Mouse (Mus musculus) liver, embryonic 16.5 days (tissue): ENCODE results near the gene Mad1l1. TPM values are rescaled to one million over a fixed set of nuclear protein-coding genes. Genes with fewer than 3 reads are reported as not detected.
A peak's percentile ranks its signal among the peaks of the same experiment; 100 is the strongest.
"Not testable (repeated sequence)": the region's sequence is repeated elsewhere in the genome, so short reads cannot be mapped to it uniquely, and the experiment has no call there.

Experiments used
- ATAC-seq: fragments of 200-750 bp; cut with Nextera tagmentation; 2 replicates; pipeline ENCODE4 v1.8.0; 2017; ENCODE audit warnings: low read depth, mild to moderate bottlenecking, moderate number of reproducible peaks, moderate library complexity
- H3K27ac ChIP-seq: fragments of 300-500 bp; sonication (generic); 2 replicates; pipeline ENCODE4 v1.5.1; 2014; ENCODE audit warnings: mild to moderate bottlenecking, low read length
- H3K27me3 ChIP-seq: fragments of 300-500 bp; sonication (generic); 2 replicates; pipeline ENCODE4 v1.6.1; 2014; ENCODE audit warnings: low read depth, low read length, mixed read lengths; ENCODE audit not compliant: control insufficient read depth, insufficient read depth
- H3K36me3 ChIP-seq: fragments of 300-500 bp; sonication (generic); 2 replicates; pipeline ENCODE4 v1.6.1; 2014; ENCODE audit warnings: mild to moderate bottlenecking; ENCODE audit not compliant: control insufficient read depth, insufficient read depth
- H3K4me1 ChIP-seq: fragments of 300-500 bp; sonication (generic); 2 replicates; pipeline ENCODE4 v1.6.1; 2014; ENCODE audit warnings: low read depth, low read length, mixed read lengths; ENCODE audit not compliant: control insufficient read depth
- H3K4me2 ChIP-seq: fragments of 300-500 bp; sonication (generic); 2 replicates; pipeline ENCODE4 v1.6.1; 2014; ENCODE audit warnings: low read depth, low read length, mixed read lengths
- H3K4me3 ChIP-seq: fragments of 300-500 bp; sonication (generic); 2 replicates; pipeline ENCODE4 v1.5.1; 2014; ENCODE audit warnings: low read depth, mild to moderate bottlenecking, low read length
- H3K9ac ChIP-seq: fragments of 300-500 bp; sonication (generic); 2 replicates; pipeline ENCODE4 v1.6.1; 2014; ENCODE audit warnings: low read depth, low read length
- H3K9me3 ChIP-seq: fragments of 300-500 bp; sonication (generic); replicated peaks from 2 replicates; pipeline ENCODE4 v1.6.1; 2016; ENCODE audit warnings: low read length; ENCODE audit not compliant: control insufficient read depth
- WGBS: fragments of 180-500 bp; shearing (Covaris S2); extraction: QIAGEN DNeasy Blood & Tissue Kit; methylation state at CpG from one replicate; pipeline ENCODE4 v1.1.7; 2014; ENCODE audit not compliant: insufficient replicate concordance; 5-methylcytosine and 5-hydroxymethylcytosine counted together
- polyA plus RNA-seq: library from polyadenylated mRNA; unstranded; fragments of >200 nt; fragmentation: Nextera tagmentation; extraction: Ambion mirVana; gene quantifications from 2 replicates; pipeline ENCODE4 v1.2.1, GENCODE M21; 2015

Mad1l1 gene
- 18.5 and 19.3 TPM in 2 replicates for polyA plus RNA-seq

DNA sequence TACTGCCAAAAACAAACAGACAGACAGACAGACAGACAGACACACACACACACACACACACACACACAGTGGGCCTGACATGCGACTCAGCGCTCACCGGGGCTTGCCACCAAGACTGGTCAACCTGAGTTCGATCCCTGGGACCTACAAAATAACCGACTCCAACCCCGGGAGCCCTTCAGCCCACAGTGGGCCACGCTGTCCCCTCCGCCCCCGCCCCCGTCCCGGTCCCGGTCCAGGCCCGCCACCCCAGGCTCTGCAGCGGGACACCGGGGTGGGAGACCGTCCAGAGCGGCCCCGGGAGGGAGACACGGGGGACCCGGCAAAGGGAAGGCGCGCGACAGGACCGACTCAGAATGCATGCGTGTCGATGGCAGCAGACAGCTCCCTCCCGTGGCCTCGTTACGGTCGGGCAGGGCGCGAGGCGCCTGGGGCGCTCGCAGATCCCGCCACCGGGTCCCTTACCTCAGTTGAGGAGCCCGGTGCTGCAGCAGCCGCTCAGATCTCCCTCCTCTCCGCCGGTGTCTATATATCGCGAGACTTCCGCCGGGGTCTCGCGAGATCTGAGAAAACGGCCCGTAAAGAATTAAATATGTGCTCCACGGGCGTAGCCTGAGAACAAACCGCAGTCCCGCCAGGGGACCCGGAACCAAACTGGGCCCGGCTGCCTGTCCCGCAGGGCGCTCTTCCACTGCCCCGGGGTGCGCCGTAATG, at the start of gene Mad1l1, which contains the start of gene Nudt1:
TSS of gene Mad1l1 (minus strand) at position 511 of the 714 bp plus-strand sequence.
TSS of gene Nudt1 (plus strand) at position 615 of the 714 bp plus-strand sequence.
- under 1% methylated on average over 60 of the region's 60 CpGs for WGBS
- Histone ChIP-seq H3K36me3 (no peaks in the 10 kb centered on the region), H3K4me3 (peak within 1 kb of the TSS; percentile 96), H3K9ac (peak within 1 kb of the TSS; percentile 99), H3K27ac (peak within 1 kb of the TSS; percentile 94), H3K4me1 (peaks cover 28% of the 10 kb centered on the region), H3K4me2 (peak within 1 kb of the TSS; percentile 85), H3K27me3 (no peaks in the 10 kb centered on the region), H3K9me3 (no peaks in the 10 kb centered on the region)
- peak; percentile 95 for ATAC-seq

DNA sequence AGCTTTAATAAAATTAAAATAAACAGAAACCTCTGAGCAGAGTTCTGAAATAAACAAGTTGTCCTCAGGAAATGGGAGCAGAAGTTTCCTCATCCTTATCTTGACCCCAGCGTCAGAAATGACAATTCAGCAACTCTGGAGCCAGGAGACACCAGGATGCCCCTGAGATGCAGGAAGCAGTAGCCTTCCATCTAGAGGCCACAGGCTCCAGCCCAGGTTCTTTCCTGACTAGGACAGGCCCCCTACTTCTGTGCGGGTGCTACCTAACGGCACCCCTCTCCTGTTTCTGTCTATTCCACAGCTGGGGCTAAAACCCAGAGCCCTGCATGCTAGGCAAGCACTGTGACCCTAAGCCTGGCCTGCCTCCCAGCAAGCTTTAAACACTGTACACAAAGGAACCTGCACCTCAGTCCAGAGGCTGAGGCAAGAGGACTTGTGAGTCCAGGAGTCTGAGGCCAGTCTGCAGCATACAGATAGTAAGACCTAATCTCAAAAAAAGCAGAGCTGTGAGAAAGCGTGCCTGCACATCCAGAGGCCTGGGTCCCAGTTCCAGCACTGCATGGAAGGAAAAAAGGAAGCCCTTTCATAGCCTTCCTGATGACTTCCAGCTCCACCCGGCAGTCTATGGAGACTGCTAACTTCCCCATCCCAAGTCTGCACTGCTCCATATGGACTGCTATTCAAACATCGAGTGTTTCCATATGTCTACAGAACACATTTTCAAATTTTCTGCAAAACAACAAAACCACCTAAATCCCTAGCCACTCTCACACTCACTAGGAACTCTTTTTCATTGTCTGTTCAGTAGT, 49.3 kb upstream of the Mad1l1 start:
- no peaks in the 10 kb centered on the region for H3K9me3 ChIP-seq
- no peaks in the 10 kb centered on the region for H3K27me3 ChIP-seq
- H3K36me3 ChIP-seq = no peaks in the 10 kb centered on the region
- no peak overlapping the region for H3K4me2 ChIP-seq
- peak; percentile 49 for ATAC-seq
- peak overlapping the region; percentile 72 for H3K27ac ChIP-seq
- 37% methylated on average over 6 of the region's 6 CpGs for WGBS
- H3K4me3 ChIP-seq = no peak overlapping the region
- peaks cover 18% of the 10 kb centered on the region for H3K4me1 ChIP-seq
- H3K9ac ChIP-seq = 0 out of 2 replicates have a peak overlapping the region, but pooled peaks have one; percentile 5

DNA sequence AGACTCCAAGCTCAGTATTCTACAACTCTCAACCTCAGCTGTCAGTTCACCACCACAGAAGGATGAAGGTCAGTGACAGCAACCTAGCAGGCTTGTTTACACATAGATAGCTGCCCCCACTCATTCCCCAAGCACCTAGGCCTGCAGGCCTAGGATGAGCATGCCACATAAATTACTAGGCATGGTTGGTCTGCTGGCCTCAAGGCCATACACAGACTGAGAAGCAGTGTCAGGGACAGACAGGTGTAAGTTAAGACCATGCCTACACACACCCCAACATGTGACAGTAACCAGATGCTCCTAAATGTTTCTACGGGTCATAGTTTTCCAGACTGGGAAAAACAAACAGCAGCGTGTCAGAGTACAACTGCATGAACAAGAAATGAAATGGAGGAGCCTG, 48.1 kb upstream of the Mad1l1 start:
- Histone ChIP-seq H3K27ac (peak overlapping the region; percentile 72), H3K4me2 (0 out of 2 replicates have a peak overlapping the region, but pooled peaks have one; percentile 5)

DNA sequence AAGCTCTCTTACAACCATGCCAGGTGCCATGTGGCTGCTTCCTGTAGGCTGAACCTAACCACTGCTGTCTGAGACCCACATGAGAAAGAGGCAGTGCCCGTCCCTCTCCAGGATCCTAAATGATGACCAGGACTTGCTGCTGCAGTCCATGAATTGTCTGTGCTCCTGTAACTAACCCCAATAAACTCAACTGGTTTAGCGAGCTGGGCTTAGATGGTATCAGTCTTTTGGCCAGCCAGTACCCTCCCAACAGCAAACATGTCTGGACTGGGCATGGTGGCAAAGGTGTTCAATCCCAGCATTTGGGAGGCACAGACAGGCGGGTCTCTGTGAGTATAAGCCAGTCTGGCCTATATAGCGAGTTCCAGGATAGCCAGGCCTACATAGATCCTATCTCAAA, 47.6 kb upstream of the Mad1l1 start:
- Histone ChIP-seq H3K9me3 (no peaks in the 10 kb centered on the region), H3K4me2 (0 out of 2 replicates have a peak overlapping the region, but pooled peaks have one; percentile 5), H3K4me3 (no peak overlapping the region), H3K4me1 (peaks cover 18% of the 10 kb centered on the region), H3K27ac (peak overlapping the region; percentile 72), H3K27me3 (no peaks in the 10 kb centered on the region), H3K9ac (no peak overlapping the region), H3K36me3 (no peaks in the 10 kb centered on the region)
- no peak for ATAC-seq
- 66% methylated on average over 4 of the region's 4 CpGs for WGBS

More for the DNA sequence above, 48.1 kb upstream of the Mad1l1 start:
- 58% methylated on average over 2 of the region's 2 CpGs for WGBS
- ATAC-seq = peak; percentile 59
- no peak overlapping the region for H3K4me3 ChIP-seq
- no peaks in the 10 kb centered on the region for H3K36me3 ChIP-seq
- H3K27me3 ChIP-seq = no peaks in the 10 kb centered on the region
- H3K9ac ChIP-seq = no peak overlapping the region
- peaks cover 18% of the 10 kb centered on the region for H3K4me1 ChIP-seq
- no peaks in the 10 kb centered on the region for H3K9me3 ChIP-seq

DNA sequence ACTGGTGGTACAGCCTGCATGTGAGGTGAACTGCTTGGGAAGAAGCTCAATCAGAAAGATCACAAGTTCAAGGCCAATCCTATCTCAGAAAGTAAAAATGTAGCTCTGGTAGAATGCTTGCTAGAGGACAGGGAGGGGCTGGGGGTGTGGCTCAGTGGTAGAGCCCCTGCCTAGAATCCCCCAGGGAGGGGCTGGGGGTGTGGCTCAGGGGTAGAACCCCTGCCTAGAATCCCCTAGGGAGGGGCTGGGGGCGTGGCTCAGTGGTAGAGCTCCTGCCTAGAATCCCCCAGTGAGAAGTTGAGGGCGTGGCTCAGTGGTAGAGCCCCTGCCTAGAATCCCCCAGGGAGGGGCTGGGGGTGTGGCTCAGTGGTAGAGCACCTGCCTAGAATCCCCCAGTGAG, 46.8 kb upstream of the Mad1l1 start:
- peaks cover 18% of the 10 kb centered on the region for H3K4me1 ChIP-seq
- H3K27me3 ChIP-seq, H3K27ac ChIP-seq, H3K36me3 ChIP-seq, ATAC-seq, H3K4me2 ChIP-seq, H3K4me3 ChIP-seq, H3K9ac ChIP-seq, H3K9me3 ChIP-seq: not testable (repeated sequence)
- 80% methylated on average over 2 of the region's 2 CpGs for WGBS

DNA sequence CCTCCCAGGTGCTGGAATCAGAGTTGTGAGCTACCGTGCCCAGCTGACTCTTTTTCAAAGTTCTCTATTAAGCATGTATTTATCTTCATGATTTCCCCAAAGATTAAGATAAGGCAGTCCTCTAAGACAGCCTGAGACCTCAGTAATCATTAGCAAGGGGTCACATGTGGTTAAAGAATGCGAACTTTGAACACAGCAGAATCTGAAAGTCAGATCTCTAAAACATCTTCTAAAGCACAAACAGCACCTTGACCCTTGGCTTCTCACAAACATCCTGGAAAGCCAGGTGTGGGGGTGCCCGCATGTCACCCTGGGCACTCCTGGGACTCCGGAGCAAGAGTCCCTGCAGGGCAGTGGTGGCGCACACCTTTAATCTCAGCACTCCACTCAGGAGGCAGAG, 43.1 kb upstream of the Mad1l1 start:
- H3K9ac ChIP-seq = no peak overlapping the region
- WGBS = 74% methylated on average over 5 of the region's 5 CpGs
- no peak for ATAC-seq
- no peaks in the 10 kb centered on the region for H3K27me3 ChIP-seq
- no peak overlapping the region for H3K4me3 ChIP-seq
- H3K27ac ChIP-seq = no peak overlapping the region
- no peaks in the 10 kb centered on the region for H3K9me3 ChIP-seq
- H3K4me1 ChIP-seq = peaks cover 3% of the 10 kb centered on the region
- H3K36me3 ChIP-seq = peaks cover 3% of the 10 kb centered on the region
- H3K4me2 ChIP-seq = no peak overlapping the region

DNA sequence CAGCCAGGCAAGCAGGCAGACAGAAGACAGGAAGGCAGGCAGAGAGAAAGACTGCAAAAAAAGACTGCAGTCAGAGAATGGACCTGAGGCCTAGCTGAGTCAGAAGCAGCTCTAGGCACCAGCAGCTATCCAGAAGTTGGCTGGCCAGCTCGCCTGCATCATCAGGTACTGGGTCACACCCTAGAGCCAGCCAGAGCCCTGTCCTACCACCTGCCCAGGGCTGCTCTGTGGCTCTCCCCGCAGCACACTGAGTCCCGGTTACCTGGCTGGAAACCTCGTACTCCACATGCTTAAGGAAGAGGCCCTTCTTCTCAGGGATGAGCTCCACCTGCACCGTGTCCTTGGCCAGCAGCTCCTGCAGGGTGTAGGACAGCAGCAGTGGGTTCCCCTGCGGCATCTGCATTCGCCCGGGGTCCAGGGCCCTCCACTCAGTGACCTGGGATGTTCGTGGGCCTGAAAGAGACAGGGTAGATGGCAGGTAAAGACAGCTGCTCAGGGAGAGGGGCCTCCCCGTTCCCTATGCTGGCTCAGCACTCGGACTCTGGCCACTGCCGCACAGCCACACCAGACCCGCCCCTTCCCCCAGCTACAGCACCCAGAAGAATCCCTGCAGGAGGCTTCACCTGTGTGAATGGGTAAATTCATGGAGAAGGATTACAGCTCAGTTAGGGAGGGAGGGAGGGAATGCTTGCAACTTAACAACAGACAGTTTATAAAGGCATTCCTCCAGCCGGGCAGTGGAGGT, 38.8 kb upstream of the Mad1l1 start:
- Histone ChIP-seq H3K36me3 (peaks cover 3% of the 10 kb centered on the region), H3K4me3 (no peak overlapping the region), H3K4me2 (no peak overlapping the region), H3K27ac (no peak overlapping the region), H3K9me3 (no peaks in the 10 kb centered on the region), H3K4me1 (no peaks in the 10 kb centered on the region), H3K9ac (no peak overlapping the region), H3K27me3 (no peaks in the 10 kb centered on the region)
- WGBS = 67% methylated on average over 14 of the region's 14 CpGs
- no peak for ATAC-seq

DNA sequence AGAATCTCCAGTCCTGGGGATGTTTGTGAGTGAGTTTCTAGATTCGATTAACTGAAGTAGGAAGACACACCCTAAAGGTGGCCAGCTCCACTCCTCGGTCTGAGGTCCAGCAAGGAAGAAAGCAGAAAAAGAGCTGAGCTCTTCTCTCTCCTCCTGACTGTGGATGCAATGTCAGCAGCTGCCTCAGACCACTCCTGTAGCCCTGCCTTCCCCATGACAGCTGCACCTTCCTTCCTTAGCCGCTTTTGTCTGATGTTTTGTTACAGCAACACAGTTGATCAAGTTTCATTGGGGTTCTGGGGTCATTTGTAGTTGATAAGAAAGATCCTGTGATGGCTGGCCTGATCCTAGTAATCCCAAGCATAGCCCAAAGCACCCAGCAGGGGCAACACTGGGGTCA, 36.1 kb upstream of the Mad1l1 start:
- Histone ChIP-seq H3K4me1 (no peaks in the 10 kb centered on the region), H3K27ac (no peak overlapping the region), H3K4me3 (no peak overlapping the region), H3K9me3 (no peaks in the 10 kb centered on the region), H3K9ac (no peak overlapping the region), H3K36me3 (peaks cover 10% of the 10 kb centered on the region), H3K27me3 (no peaks in the 10 kb centered on the region), H3K4me2 (no peak overlapping the region)
- no peak for ATAC-seq
- WGBS = 60% methylated on average over 3 of the region's 3 CpGs
